ENCODE assay signal across 9 mouse cellular contexts in the genomic region with DNA sequence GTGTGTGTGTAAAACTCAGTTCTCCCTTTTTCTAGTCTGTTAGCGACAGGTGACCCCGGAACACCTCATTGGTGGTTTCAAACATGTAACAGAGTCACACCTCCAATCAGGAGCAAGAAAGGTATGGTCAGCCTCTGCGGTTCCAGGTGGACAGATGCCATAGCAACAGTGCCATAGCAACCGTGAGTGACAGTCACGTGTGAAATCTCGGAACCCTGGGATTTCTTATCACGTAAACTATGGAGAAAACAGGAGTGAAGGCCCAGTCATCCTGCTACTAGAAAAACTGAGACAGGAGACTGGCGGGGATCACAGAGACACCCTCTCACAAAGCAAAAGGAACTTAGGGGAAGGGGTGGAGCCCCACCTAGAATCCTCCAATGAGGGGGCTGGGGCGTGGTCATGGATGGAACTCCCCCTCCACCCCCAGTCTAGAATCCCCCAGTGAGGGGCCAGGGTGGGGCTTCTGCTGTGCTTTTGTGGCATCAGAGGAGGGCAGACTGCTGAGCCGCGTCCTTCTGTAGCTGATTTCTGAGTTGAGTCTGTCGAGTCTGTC. TPM values are rescaled to one million over a fixed set of nuclear protein-coding genes. Genes with fewer than 3 reads are reported as not detected.
A peak's percentile ranks its signal among the peaks of the same experiment; 100 is the strongest.
DNase-seq lines count a peak whose midpoint lies in the region; ATAC-seq and TF ChIP-seq lines count a peak whose summit lies in the region.
"Had no signal": no experiment of that assay in that cellular context is flagged by ENCODE, and none has a peak within 500 bp of the region (broad histone marks: within the 10 kb centered on the region; RNA-seq: fewer than 3 reads in every experiment).

No protein-coding gene starts in this region.

- H3K4me1 ChIP-seq in heart, embryonic 14.5 days (ENCODE audit: control insufficient read depth in 2 of 2, insufficient read depth in 2 of 2, low read length in 2 of 2) = 0 out of 4 replicates have a peak, but pooled peaks cover 0 to 3% of the 10 kb centered on the region in 2 experiments
- H3K4me1 ChIP-seq in forebrain, embryonic 12.5 days = peaks cover 14% of the 10 kb centered on the region
- peaks cover 4% of the 10 kb centered on the region for H3K4me1 ChIP-seq in kidney, embryonic 14.5 days (ENCODE audit: control insufficient read depth, insufficient read depth, low read length)

- peak overlapping the region; percentile 21; the same call in 1 of the 2 replicates for H3K9ac ChIP-seq in heart, embryonic 14.5 days (ENCODE audit: low read length)
- peak overlapping the region; percentile 40; the same call in 1 of the 2 replicates for H3K9ac ChIP-seq in forebrain, embryonic 12.5 days
- no peak overlapping the region for H3K9ac ChIP-seq in kidney, embryonic 14.5 days (ENCODE audit: low read depth, low read length)

- no peak for ATAC-seq in heart, embryonic 14.5 days (ENCODE audit: insufficient number of reproducible peaks, insufficient read depth, low FRiP score, low read depth)
- ATAC-seq in forebrain, embryonic 12.5 days (ENCODE audit: low FRiP score) = peak; percentile 78
- ATAC-seq in kidney, embryonic 14.5 days (ENCODE audit: low FRiP score, low TSS enrichment) = peak; percentile 84

- no peak for TF ChIP-seq CTCF in brain, embryonic 14.5 days (IDR thresholded peaks at IDR 0.05; ENCODE audit: borderline replicate concordance, extremely low read depth, insufficient read depth, insufficient read length)

- peak overlapping the region; percentile 37; the same call in 1 of the 2 replicates for H3K4me2 ChIP-seq in heart, embryonic 14.5 days (ENCODE audit: low read length)
- H3K4me2 ChIP-seq in forebrain, embryonic 12.5 days = peak overlapping the region; percentile 32
- H3K4me2 ChIP-seq in kidney, embryonic 14.5 days (replicated peaks; ENCODE audit: low read depth, low read length) = peak overlapping the region; percentile 27; the same call in 1 of the 2 replicates

- TF ChIP-seq POLR2A in brain, embryonic 14.5 days (IDR thresholded peaks at IDR 0.05; ENCODE audit: borderline replicate concordance, extremely low read depth, insufficient read depth, insufficient read length, poor library complexity, severe bottlenecking) = no peak

- H3K9me3 ChIP-seq in heart, embryonic 14.5 days (ENCODE audit: control insufficient read depth, low read length) = no peaks in the 10 kb centered on the region
- H3K9me3 ChIP-seq in forebrain, embryonic 12.5 days = 0 out of 2 replicates have a peak, but pooled peaks cover 5% of the 10 kb centered on the region
- H3K9me3 ChIP-seq in kidney, embryonic 14.5 days (ENCODE audit: control insufficient read depth, low read length) = no peaks in the 10 kb centered on the region

- WGBS in heart, embryonic 14.5 days = 7% methylated on average over 12 of the region's 12 CpGs
- 3% methylated on average over 11 of the region's 12 CpGs for WGBS in forebrain, embryonic 12.5 days
- WGBS in kidney, embryonic 14.5 days = 4% methylated on average over 12 of the region's 12 CpGs

- H3K4me3 ChIP-seq in heart, embryonic 14.5 days (ENCODE audit: control insufficient read depth in 1 of 2, insufficient read depth in 1 of 2, low read depth in 1 of 2, low read length in 2 of 2) = peak overlapping the region; percentile 15 to 25; a peak in 2 of 4 replicates
- H3K4me3 ChIP-seq in forebrain, embryonic 12.5 days (replicated peaks) = peak overlapping the region; percentile 14
- peak overlapping the region; percentile 25; the same call in 1 of the 2 replicates for H3K4me3 ChIP-seq in kidney, embryonic 14.5 days (ENCODE audit: low read length)
- H3K4me3 ChIP-seq: megakaryocyte, embryonic 14.5 days had no signal

- DNase-seq in heart, postnatal 4 days = no peak
- peak; percentile 87 for DNase-seq in brain, embryonic 14.5 days (ENCODE audit: low read depth)
- DNase-seq in lung, postnatal 10 days = peak; percentile 80
- DNase-seq in right cerebral cortex, postnatal 25 days = peak; percentile 56
- no peak for DNase-seq in gastrocnemius, postnatal 10 days

- no peaks in the 10 kb centered on the region for H3K36me3 ChIP-seq in heart, embryonic 14.5 days (ENCODE audit: control insufficient read depth, insufficient read depth, low read length)
- no peaks in the 10 kb centered on the region for H3K36me3 ChIP-seq in forebrain, embryonic 12.5 days (replicated peaks)
- no peaks in the 10 kb centered on the region for H3K36me3 ChIP-seq in kidney, embryonic 14.5 days (ENCODE audit: control insufficient read depth, insufficient read depth, low read length)

- no peak overlapping the region for H3K27ac ChIP-seq in heart, embryonic 14.5 days (replicated peaks in 1 of 2; ENCODE audit: control insufficient read depth in 1 of 2, insufficient read depth in 1 of 2, low read depth in 2 of 2, low read length in 2 of 2)
- peak overlapping the region; percentile 27; the same call in 1 of the 2 replicates for H3K27ac ChIP-seq in forebrain, embryonic 12.5 days
- no peak overlapping the region for H3K27ac ChIP-seq in kidney, embryonic 14.5 days (ENCODE audit: low read depth, low read length)

- peaks cover 9% of the 10 kb centered on the region; the same call in 1 of the 2 replicates for H3K27me3 ChIP-seq in heart, embryonic 14.5 days (ENCODE audit: control insufficient read depth, insufficient read depth, low read length)
- peaks cover 29% of the 10 kb centered on the region for H3K27me3 ChIP-seq in forebrain, embryonic 12.5 days
- no peaks in the 10 kb centered on the region for H3K27me3 ChIP-seq in kidney, embryonic 14.5 days (ENCODE audit: control insufficient read depth, insufficient read depth, low read length)

RNA-seq across cellular contexts. Expression of a gene that starts 15.2 kb away (rescaled TPM):
- polyA plus RNA-seq in heart, embryonic 14.5 days (2014; fragmentation: Nextera tagmentation; extraction: Ambion mirVana) = not detected in 2 replicates
- total RNA-seq in heart, postnatal 4 days (2021) = not detected
- 3.9 and 4.7 TPM in 2 replicates for polyA plus RNA-seq in brain, embryonic 14.5 days (2012; rRNA removed)
- 0.23 and 0.40 TPM in 2 replicates for polyA plus RNA-seq in forebrain, embryonic 12.5 days (2016; fragmentation: Nextera tagmentation; extraction: Ambion mirVana)
- 0.62 and 0.66 TPM in 2 replicates for polyA plus RNA-seq in kidney, embryonic 14.5 days (2014; fragmentation: Nextera tagmentation; extraction: Ambion mirVana)
- not detected for total RNA-seq in gastrocnemius, postnatal 10 days (2021)

RNA-seq across cellular contexts. Expression of a gene that starts 16.0 kb away (rescaled TPM):
- 3.9 and 6.3 TPM in 2 replicates for polyA plus RNA-seq in heart, embryonic 14.5 days (2014; fragmentation: Nextera tagmentation; extraction: Ambion mirVana)
- 10 to 100 TPM; 20.2 to 22.2 TPM for total RNA-seq in heart, postnatal 4 days (2021)
- polyA plus RNA-seq in brain, embryonic 14.5 days (2012; rRNA removed) = 112 and 115 TPM in 2 replicates
- 17.3 and 21.3 TPM in 2 replicates for polyA plus RNA-seq in forebrain, embryonic 12.5 days (2016; fragmentation: Nextera tagmentation; extraction: Ambion mirVana)
- 8.7 and 14.6 TPM in 2 replicates for polyA plus RNA-seq in kidney, embryonic 14.5 days (2014; fragmentation: Nextera tagmentation; extraction: Ambion mirVana)
- total RNA-seq in gastrocnemius, postnatal 10 days (2021) = 10 to 100 TPM in 1 of 2 experiments, 1 to 10 TPM in 1; 8.9 to 12.2 TPM

RNA-seq across cellular contexts. Expression of a gene that starts 23.3 kb away (rescaled TPM):
- polyA plus RNA-seq in heart, embryonic 14.5 days (2014; fragmentation: Nextera tagmentation; extraction: Ambion mirVana) = 6.8 and 7.8 TPM in 2 replicates
- 10 to 100 TPM; 32.8 to 34.2 TPM for total RNA-seq in heart, postnatal 4 days (2021)
- 1.4 and 1.5 TPM in 2 replicates for polyA plus RNA-seq in brain, embryonic 14.5 days (2012; rRNA removed)
- 0.17 and 0.55 TPM in 2 replicates for polyA plus RNA-seq in forebrain, embryonic 12.5 days (2016; fragmentation: Nextera tagmentation; extraction: Ambion mirVana)
- polyA plus RNA-seq in kidney, embryonic 14.5 days (2014; fragmentation: Nextera tagmentation; extraction: Ambion mirVana) = 1.2 and 2.7 TPM in 2 replicates
- total RNA-seq in gastrocnemius, postnatal 10 days (2021) = 10 to 100 TPM; 15.2 to 20.4 TPM

RNA-seq across cellular contexts. Expression of a gene that starts 27.9 kb away (rescaled TPM):
- 116 and 125 TPM in 2 replicates for polyA plus RNA-seq in heart, embryonic 14.5 days (2014; fragmentation: Nextera tagmentation; extraction: Ambion mirVana)
- total RNA-seq in heart, postnatal 4 days (2021) = 100 to 1,000 TPM; 137 to 140 TPM
- polyA plus RNA-seq in brain, embryonic 14.5 days (2012; rRNA removed) = 265 and 292 TPM in 2 replicates
- polyA plus RNA-seq in forebrain, embryonic 12.5 days (2016; fragmentation: Nextera tagmentation; extraction: Ambion mirVana) = 312 and 327 TPM in 2 replicates
- 248 and 270 TPM in 2 replicates for polyA plus RNA-seq in kidney, embryonic 14.5 days (2014; fragmentation: Nextera tagmentation; extraction: Ambion mirVana)
- 100 to 1,000 TPM; 107 to 120 TPM for total RNA-seq in gastrocnemius, postnatal 10 days (2021)

RNA-seq across cellular contexts. Expression of a gene that starts 35.1 kb away (rescaled TPM):
- polyA plus RNA-seq in heart, embryonic 14.5 days (2014; fragmentation: Nextera tagmentation; extraction: Ambion mirVana) = 2,007 and 2,169 TPM in 2 replicates
- 1,000 to 10,000 TPM; 1,257 to 1,372 TPM for total RNA-seq in heart, postnatal 4 days (2021)
- 597 and 852 TPM in 2 replicates for polyA plus RNA-seq in brain, embryonic 14.5 days (2012; rRNA removed)
- polyA plus RNA-seq in forebrain, embryonic 12.5 days (2016; fragmentation: Nextera tagmentation; extraction: Ambion mirVana) = 371 and 400 TPM in 2 replicates
- polyA plus RNA-seq in kidney, embryonic 14.5 days (2014; fragmentation: Nextera tagmentation; extraction: Ambion mirVana) = 806 and 1,046 TPM in 2 replicates
- total RNA-seq in gastrocnemius, postnatal 10 days (2021) = 100 to 1,000 TPM; 725 to 806 TPM

Comparison
In these comparisons a context has a peak if more than half of its experiments do, and no peak if none do; other contexts are left out.
1. DNase-seq: peak in brain, embryonic 14.5 days (single experiment), lung, postnatal 10 days (single experiment) and right cerebral cortex, postnatal 25 days (single experiment); none in heart, postnatal 4 days (single experiment) and gastrocnemius, postnatal 10 days (single experiment).
2. Peak in every context shown above with its lines, with median percentiles within 50 percentile points of each other: H3K4me2 ChIP-seq and H3K4me3 ChIP-seq.